Mouse (Mus musculus): ENCODE results near the gene Fam57b. TPM values are rescaled to one million over a fixed set of nuclear protein-coding genes. Genes with fewer than 3 reads are reported as not detected.

The Fam57b gene
- polyA plus RNA-seq, 1 experiment from 2014 or later, result not detected

DNA sequence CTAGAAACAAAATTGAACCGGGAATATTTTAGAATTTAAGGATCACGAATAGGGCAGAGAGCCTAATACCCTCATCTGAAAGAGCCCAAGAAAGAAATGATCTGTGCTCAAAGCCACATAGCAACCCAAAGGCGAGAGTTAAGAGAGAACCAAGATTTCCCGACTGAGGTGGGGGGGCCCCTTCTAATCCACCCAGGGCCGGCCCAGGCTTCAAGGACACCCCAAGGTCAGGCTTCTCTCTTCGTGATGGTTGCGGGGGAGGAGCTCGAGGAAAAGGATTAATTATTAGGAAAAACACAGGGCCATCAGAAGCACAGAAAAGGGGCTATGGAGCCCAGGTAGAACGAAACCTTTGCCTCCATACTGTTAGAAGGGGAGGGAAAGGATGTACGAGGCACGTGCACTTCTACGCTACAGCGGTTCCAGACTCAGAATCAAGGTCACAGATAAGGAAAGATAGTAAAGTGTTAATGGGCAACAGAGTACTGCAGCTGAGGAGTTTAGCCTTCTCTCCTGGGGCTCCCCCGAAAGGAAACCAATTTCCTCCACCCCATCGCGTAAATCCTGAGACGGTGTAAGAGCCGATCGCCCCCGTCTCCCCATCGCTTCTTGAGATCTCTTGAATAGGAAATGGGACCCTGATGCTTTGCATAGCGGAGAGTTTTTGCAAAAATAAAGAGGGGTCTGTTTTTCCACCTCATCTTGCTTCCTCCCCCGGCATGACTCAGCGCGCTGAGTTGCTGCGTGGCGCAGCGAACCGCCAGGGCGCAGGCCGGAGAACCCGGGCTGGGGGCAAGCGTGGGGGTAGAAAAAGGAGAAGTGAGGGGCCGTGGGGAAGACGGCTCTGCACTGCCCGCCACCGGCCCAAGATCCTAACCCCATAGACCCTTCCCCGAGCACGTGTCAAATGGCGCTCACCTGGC, 920 bp downstream of the Fam57b start:
- Histone ChIP-seq H3K4me1 (ENCODE audit: control insufficient read depth, insufficient read depth, low read length) (peaks cover 25% of the 10 kb centered on the region), H3K36me3 (ENCODE audit: control insufficient read depth, insufficient read depth, low read length) (peaks cover 20% of the 10 kb centered on the region), H3K4me2 (ENCODE audit: low read depth, severe bottlenecking) (peak overlapping the region; percentile 92), H3K27ac (replicated peaks; ENCODE audit: low read depth, low read length) (peak overlapping the region; percentile 81), H3K9me3 (ENCODE audit: control insufficient read depth, low read length) (no peaks in the 10 kb centered on the region), H3K9ac (ENCODE audit: low read length) (peak overlapping the region; percentile 77), H3K27me3 (ENCODE audit: control insufficient read depth, insufficient read depth, low read length) (no peaks in the 10 kb centered on the region), H3K4me3 (ENCODE audit: low read depth, low read length) (peak overlapping the region; percentile 76)
- ATAC-seq (ENCODE audit: insufficient number of reproducible peaks, low FRiP score, low TSS enrichment, low read depth) (no peak), DNase-seq (ENCODE audit: low spot score) (no peak)
- WGBS, result under 1% methylated on average over 40 of the region's 40 CpGs

DNA sequence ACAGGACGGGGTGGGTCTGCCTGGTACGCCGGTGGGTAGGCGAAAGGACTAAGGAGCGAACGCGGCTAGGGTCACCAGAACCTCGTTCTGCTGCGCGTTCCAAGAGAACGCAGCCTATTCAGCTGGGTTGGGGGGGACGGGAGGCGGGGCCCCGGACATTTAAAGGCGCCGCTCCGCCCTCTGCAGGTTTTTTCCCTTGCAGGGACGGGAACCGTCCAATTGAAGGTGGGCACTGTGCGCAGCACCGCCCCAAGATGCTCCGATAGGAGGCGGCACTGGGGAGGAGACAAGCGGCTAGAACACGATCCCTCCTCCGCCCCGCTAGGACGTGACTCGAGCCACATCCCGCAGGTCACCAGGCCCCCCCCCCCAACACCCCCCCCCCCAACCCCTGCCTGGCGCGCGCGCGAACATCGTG, 1.6 kb downstream of the Fam57b start:
- Histone ChIP-seq H3K4me3 (ENCODE audit: low read depth, low read length) (peak overlapping the region; percentile 76), H3K27me3 (ENCODE audit: control insufficient read depth, insufficient read depth, low read length) (no peaks in the 10 kb centered on the region), H3K36me3 (ENCODE audit: control insufficient read depth, insufficient read depth, low read length) (peaks cover 19% of the 10 kb centered on the region), H3K9me3 (ENCODE audit: control insufficient read depth, low read length) (no peaks in the 10 kb centered on the region), H3K27ac (replicated peaks; ENCODE audit: low read depth, low read length) (peak overlapping the region; percentile 81), H3K9ac (ENCODE audit: low read length) (peak overlapping the region; percentile 77), H3K4me2 (ENCODE audit: low read depth, severe bottlenecking) (peak overlapping the region; percentile 92), H3K4me1 (ENCODE audit: control insufficient read depth, insufficient read depth, low read length) (peaks cover 25% of the 10 kb centered on the region)
- DNase-seq (ENCODE audit: low spot score) (peak; percentile 96), ATAC-seq (ENCODE audit: insufficient number of reproducible peaks, low FRiP score, low TSS enrichment, low read depth) (peak; percentile 95)
- under 1% methylated on average over 35 of the region's 36 CpGs for WGBS

DNA sequence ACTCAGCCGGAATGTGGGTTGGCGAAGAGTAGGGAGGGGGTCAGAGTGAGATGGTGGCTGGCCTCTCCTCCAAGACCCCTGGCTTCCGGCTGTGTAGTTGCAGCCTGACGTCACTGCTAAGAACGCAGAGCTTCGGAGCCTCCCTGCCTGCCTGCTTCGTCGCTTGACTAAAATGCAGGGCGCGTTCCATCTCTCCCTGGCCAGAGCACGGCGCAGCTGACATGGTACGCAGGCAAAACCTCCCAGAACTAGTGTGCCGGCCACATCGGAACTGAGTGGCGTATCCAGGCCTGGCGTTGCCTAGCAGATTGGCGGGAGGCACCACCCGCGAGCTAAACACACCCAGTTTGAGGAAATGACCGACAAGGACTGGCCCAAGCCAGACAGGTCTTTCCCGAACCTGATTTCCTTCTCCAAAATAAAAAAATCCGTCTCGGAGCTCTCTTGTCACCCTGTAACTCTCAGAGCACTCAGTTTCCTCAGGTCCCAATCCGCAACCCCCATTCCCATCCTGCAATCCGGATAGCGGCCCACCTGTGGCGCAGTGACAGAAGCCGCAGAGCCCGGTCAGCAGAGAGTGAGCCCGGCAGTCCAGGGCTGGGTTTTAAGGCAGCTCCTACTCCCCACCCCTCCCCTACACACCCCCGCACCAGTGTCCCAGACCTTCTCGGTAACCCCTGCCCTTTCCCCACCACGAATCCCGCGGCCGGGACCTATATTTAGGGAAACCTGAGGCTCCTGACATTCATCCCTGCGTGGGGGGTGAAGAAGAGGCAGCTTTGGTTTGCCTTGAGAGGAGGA, 2.2 kb downstream of the Fam57b start:
- DNase-seq (ENCODE audit: low spot score) (no peak), ATAC-seq (ENCODE audit: insufficient number of reproducible peaks, low FRiP score, low TSS enrichment, low read depth) (peak; percentile 92)
- H3K27ac ChIP-seq (replicated peaks; ENCODE audit: low read depth, low read length), result peak overlapping the region; percentile 87
- peak overlapping the region; percentile 49 for H3K9ac ChIP-seq (ENCODE audit: low read length)
- H3K4me3 ChIP-seq (ENCODE audit: low read depth, low read length), result peak overlapping the region; percentile 76
- peaks cover 17% of the 10 kb centered on the region for H3K36me3 ChIP-seq (ENCODE audit: control insufficient read depth, insufficient read depth, low read length)
- no peaks in the 10 kb centered on the region for H3K27me3 ChIP-seq (ENCODE audit: control insufficient read depth, insufficient read depth, low read length)
- peaks cover 25% of the 10 kb centered on the region for H3K4me1 ChIP-seq (ENCODE audit: control insufficient read depth, insufficient read depth, low read length)
- H3K9me3 ChIP-seq (ENCODE audit: control insufficient read depth, low read length), result no peaks in the 10 kb centered on the region
- H3K4me2 ChIP-seq (ENCODE audit: low read depth, severe bottlenecking), result peak overlapping the region; percentile 83
- WGBS, result 1% methylated on average over 38 of the region's 38 CpGs

DNA sequence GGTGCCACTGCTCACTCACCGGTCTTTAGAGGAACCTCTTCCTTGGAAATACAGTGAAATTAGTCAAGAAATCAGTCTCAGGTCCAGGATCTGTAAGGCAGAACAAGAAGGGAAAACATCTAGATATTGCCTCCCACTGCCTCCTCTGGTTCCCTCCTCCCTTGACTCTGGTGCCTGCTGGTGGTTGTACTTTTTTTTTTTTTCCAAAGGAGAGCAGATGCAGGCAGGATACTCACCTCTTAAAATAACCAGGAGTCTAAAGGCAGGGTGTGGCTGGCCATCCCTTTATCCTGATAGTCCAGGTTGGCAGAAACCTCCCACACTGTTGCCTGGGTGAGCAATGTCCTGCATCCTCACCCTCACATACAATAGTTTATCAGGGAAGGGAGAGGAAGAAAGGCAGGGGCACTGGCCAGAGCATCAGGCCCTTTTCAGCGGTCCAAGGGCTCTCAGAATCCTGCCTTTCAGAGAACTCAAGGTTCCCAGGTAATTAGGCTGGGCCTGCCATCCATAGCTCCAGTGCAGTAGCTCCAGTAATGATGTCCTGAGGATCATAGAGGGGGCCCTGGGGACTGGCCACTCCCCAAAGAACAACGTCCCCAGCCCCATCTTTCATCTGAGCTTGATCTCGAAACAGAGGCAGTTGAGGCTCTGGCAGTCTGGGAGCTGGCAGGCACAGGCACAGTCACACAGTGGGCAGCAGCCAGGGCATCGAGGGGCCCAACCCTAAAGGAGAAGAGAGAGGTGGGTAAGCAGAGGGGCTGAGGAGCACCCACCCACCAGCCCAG, 3.0 kb downstream of the Fam57b start:
- peak overlapping the region; percentile 49 for H3K9ac ChIP-seq (ENCODE audit: low read length)
- H3K9me3 ChIP-seq (ENCODE audit: control insufficient read depth, low read length), result no peaks in the 10 kb centered on the region
- peaks cover 25% of the 10 kb centered on the region for H3K4me1 ChIP-seq (ENCODE audit: control insufficient read depth, insufficient read depth, low read length)
- H3K4me3 ChIP-seq (ENCODE audit: low read depth, low read length), result peak overlapping the region; percentile 76
- H3K27ac ChIP-seq (replicated peaks; ENCODE audit: low read depth, low read length), result peak overlapping the region; percentile 87
- peak overlapping the region; percentile 83 for H3K4me2 ChIP-seq (ENCODE audit: low read depth, severe bottlenecking)
- no peaks in the 10 kb centered on the region for H3K27me3 ChIP-seq (ENCODE audit: control insufficient read depth, insufficient read depth, low read length)
- DNase-seq (ENCODE audit: low spot score), result no peak
- ATAC-seq (ENCODE audit: insufficient number of reproducible peaks, low FRiP score, low TSS enrichment, low read depth), result no peak
- WGBS, result 50% methylated on average over 5 of the region's 5 CpGs
- peaks cover 16% of the 10 kb centered on the region for H3K36me3 ChIP-seq (ENCODE audit: control insufficient read depth, insufficient read depth, low read length)

DNA sequence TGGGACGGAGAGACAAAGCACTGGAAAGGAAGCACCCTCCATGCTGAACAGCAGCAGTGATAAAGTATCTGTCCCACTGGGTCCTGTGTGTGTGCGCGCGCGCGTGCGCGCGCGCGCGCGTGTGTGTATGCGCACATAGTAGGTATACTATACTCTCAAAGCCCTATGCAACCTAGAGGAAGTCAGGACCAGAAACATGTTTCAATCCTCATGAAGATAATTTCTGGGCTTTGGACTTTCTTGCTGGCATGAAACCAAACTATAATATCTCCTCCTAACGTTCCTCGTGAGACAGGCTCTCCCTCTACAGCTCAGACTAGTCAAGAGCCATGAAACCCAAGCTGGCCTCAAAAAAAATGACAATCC, 3.6 kb downstream of the Fam57b start:
- Histone ChIP-seq H3K36me3 (ENCODE audit: control insufficient read depth, insufficient read depth, low read length) (peaks cover 10% of the 10 kb centered on the region), H3K4me1 (ENCODE audit: control insufficient read depth, insufficient read depth, low read length) (peaks cover 25% of the 10 kb centered on the region), H3K9me3 (ENCODE audit: control insufficient read depth, low read length) (no peaks in the 10 kb centered on the region), H3K4me2 (ENCODE audit: low read depth, severe bottlenecking) (no peak overlapping the region), H3K9ac (ENCODE audit: low read length) (peak overlapping the region; percentile 34), H3K27me3 (ENCODE audit: control insufficient read depth, insufficient read depth, low read length) (no peaks in the 10 kb centered on the region), H3K4me3 (ENCODE audit: low read depth, low read length) (no peak overlapping the region), H3K27ac (replicated peaks; ENCODE audit: low read depth, low read length) (no peak overlapping the region)
- DNase-seq (ENCODE audit: low spot score) (no peak), ATAC-seq (ENCODE audit: insufficient number of reproducible peaks, low FRiP score, low TSS enrichment, low read depth) (no peak)
- WGBS, result 86% methylated on average over 16 of the region's 16 CpGs

DNA sequence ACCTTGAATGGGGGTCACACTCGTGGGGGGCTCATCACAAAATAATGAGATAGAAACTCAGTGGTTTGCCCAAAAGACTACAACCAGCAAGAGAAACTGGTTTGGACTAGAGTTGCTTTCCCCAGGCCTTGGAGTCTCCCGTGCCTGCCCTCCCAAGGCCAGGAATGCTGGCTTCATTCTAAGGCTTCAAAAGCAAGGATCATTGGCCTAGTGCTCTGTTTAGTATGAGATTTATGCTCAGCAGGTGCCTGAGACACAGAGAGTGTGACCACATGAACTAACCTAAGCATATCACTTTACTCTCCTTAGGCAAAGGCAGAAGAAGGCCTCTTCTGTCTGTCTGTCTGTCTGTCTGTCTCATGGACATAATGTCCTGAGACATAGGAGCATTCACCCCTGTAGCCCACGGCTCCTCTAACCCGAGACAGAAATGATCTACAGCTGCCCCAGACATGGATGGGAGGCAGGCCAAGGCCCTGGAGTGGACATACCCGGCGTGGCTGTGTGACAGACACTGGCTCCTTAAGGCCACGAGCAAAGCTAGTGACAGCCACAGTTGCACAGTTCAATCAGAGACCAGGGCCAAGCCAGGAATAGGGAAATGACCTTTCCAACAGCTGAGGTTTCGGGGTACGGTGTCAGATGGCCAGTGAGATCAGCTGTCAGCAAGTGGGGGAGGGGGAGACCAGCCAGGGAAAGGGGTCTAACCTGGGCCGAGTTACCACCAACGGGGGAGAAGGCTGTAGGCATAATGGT, 4.8 kb downstream of the Fam57b start:
- Histone ChIP-seq H3K4me2 (ENCODE audit: low read depth, severe bottlenecking) (no peak overlapping the region), H3K4me3 (ENCODE audit: low read depth, low read length) (no peak overlapping the region), H3K4me1 (ENCODE audit: control insufficient read depth, insufficient read depth, low read length) (peaks cover 17% of the 10 kb centered on the region), H3K9ac (ENCODE audit: low read length) (no peak overlapping the region), H3K27me3 (ENCODE audit: control insufficient read depth, insufficient read depth, low read length) (no peaks in the 10 kb centered on the region), H3K36me3 (ENCODE audit: control insufficient read depth, insufficient read depth, low read length) (peaks cover 2% of the 10 kb centered on the region; the same call in 1 of the 2 replicates), H3K27ac (replicated peaks; ENCODE audit: low read depth, low read length) (no peak overlapping the region), H3K9me3 (ENCODE audit: control insufficient read depth, low read length) (no peaks in the 10 kb centered on the region)
- ATAC-seq (ENCODE audit: insufficient number of reproducible peaks, low FRiP score, low TSS enrichment, low read depth) (no peak), DNase-seq (ENCODE audit: low spot score) (no peak)
- 88% methylated on average over 11 of the region's 11 CpGs for WGBS

DNA sequence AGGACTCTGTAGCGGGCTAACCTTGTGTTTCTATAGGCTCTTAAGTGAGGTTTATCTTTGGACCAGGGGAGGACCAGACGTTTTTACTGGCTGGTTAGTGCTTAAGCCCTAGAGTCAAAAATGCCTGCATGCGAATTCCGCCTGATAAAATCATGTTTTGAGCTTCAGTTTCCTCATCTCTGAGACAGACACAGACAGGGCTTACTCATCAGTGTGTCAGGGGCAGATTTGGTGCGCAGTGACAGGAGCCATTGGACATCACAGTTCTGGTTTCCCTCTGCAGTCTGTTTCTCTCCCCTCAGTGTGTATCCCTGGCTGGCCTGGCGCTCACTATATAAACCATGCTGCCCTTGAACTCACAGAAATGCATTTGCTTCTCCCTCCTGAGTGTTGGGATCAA, 5.7 kb downstream of the Fam57b start:
- peaks cover 2% of the 10 kb centered on the region; the same call in 1 of the 2 replicates for H3K36me3 ChIP-seq (ENCODE audit: control insufficient read depth, insufficient read depth, low read length)
- H3K4me1 ChIP-seq (ENCODE audit: control insufficient read depth, insufficient read depth, low read length), result peaks cover 13% of the 10 kb centered on the region
- no peaks in the 10 kb centered on the region for H3K9me3 ChIP-seq (ENCODE audit: control insufficient read depth, low read length)

More for the DNA sequence above, 5.7 kb downstream of the Fam57b start:
- DNase-seq (ENCODE audit: low spot score), result no peak
- no peak for ATAC-seq (ENCODE audit: insufficient number of reproducible peaks, low FRiP score, low TSS enrichment, low read depth)
- Histone ChIP-seq H3K27me3 (ENCODE audit: control insufficient read depth, insufficient read depth, low read length) (no peaks in the 10 kb centered on the region), H3K4me2 (ENCODE audit: low read depth, severe bottlenecking) (no peak overlapping the region), H3K9ac (ENCODE audit: low read length) (no peak overlapping the region), H3K4me3 (ENCODE audit: low read depth, low read length) (no peak overlapping the region), H3K27ac (replicated peaks; ENCODE audit: low read depth, low read length) (no peak overlapping the region)
- 90% methylated on average over 6 of the region's 6 CpGs for WGBS

Data from limb, embryonic 11.5 days (tissue).